Mouse (Mus musculus): ENCODE data around the gene Arid1b. TPM values are rescaled to one million over a fixed set of nuclear protein-coding genes. Genes with fewer than 3 reads are reported as not detected.
A peak's percentile ranks its signal among the peaks of the same experiment; 100 is the strongest.

Gene Arid1b
- total RNA-seq, 2 experiments from 2014 or later: 20.6 to 42.0 TPM

GRCm38 (mm10) chr17:5052800-5053179 is 58.7 kb downstream of the Arid1b start:
- no peak for ATAC-seq (replicated peaks; ENCODE audit: poor library complexity)

GRCm38 (mm10) chr17:5053201-5053600 is 59.1 kb downstream of the Arid1b start:
- no peak for ATAC-seq (replicated peaks; ENCODE audit: poor library complexity)

- no peak for ATAC-seq (replicated peaks; ENCODE audit: poor library complexity)
Observed at GRCm38 (mm10) chr17:5055412-5055811, 61.3 kb downstream of the Arid1b start.

GRCm38 (mm10) chr17:5056654-5057053 is 62.5 kb downstream of the Arid1b start:
- ATAC-seq (replicated peaks; ENCODE audit: poor library complexity): no peak

GRCm38 (mm10) chr17:5057286-5057685 is 63.2 kb downstream of the Arid1b start:
- peak; percentile 22 for ATAC-seq (replicated peaks; ENCODE audit: poor library complexity)

- peak; percentile 67 for ATAC-seq (replicated peaks; ENCODE audit: poor library complexity)
Observed at GRCm38 (mm10) chr17:5057944-5058720, 64.0 kb downstream of the Arid1b start.

GRCm38 (mm10) chr17:5059092-5059601 is 65.0 kb downstream of the Arid1b start:
- ATAC-seq (replicated peaks; ENCODE audit: poor library complexity): 0 out of 2 replicates have a peak, but pooled peaks have one; percentile 13

GRCm38 (mm10) chr17:5060515-5061084 is 66.5 kb downstream of the Arid1b start:
- ATAC-seq (replicated peaks; ENCODE audit: poor library complexity): no peak

GRCm38 (mm10) chr17:5061183-5061582 is 67.1 kb downstream of the Arid1b start:
- no peak for ATAC-seq (replicated peaks; ENCODE audit: poor library complexity)

GRCm38 (mm10) chr17:5061593-5061992 is 67.5 kb downstream of the Arid1b start:
- ATAC-seq (replicated peaks; ENCODE audit: poor library complexity): no peak

- peak; percentile 48 for ATAC-seq (replicated peaks; ENCODE audit: poor library complexity)
Observed at GRCm38 (mm10) chr17:5063471-5064176, 69.5 kb downstream of the Arid1b start.

- ATAC-seq (replicated peaks; ENCODE audit: poor library complexity): no peak
Observed at GRCm38 (mm10) chr17:5064777-5065176, 70.6 kb downstream of the Arid1b start.

GRCm38 (mm10) chr17:5065270-5065669 is 71.1 kb downstream of the Arid1b start:
- ATAC-seq (replicated peaks; ENCODE audit: poor library complexity): no peak

GRCm38 (mm10) chr17:5066835-5067234 is 72.7 kb downstream of the Arid1b start:
- no peak for ATAC-seq (replicated peaks; ENCODE audit: poor library complexity)

GRCm38 (mm10) chr17:5067264-5067663 is 73.1 kb downstream of the Arid1b start:
- no peak for ATAC-seq (replicated peaks; ENCODE audit: poor library complexity)

GRCm38 (mm10) chr17:5070399-5070798 is 76.3 kb downstream of the Arid1b start:
- ATAC-seq (replicated peaks; ENCODE audit: poor library complexity): peak; percentile 57

GRCm38 (mm10) chr17:5072539-5072938 is 78.4 kb downstream of the Arid1b start:
- ATAC-seq (replicated peaks; ENCODE audit: poor library complexity): no peak

- no peak; the same call in 1 of the 2 replicates for ATAC-seq (replicated peaks; ENCODE audit: poor library complexity)
Observed at GRCm38 (mm10) chr17:5074752-5075506, 80.8 kb downstream of the Arid1b start.

GRCm38 (mm10) chr17:5077996-5078395 is 83.9 kb downstream of the Arid1b start:
- ATAC-seq (replicated peaks; ENCODE audit: poor library complexity): no peak

GRCm38 (mm10) chr17:5078576-5078975 is 84.4 kb downstream of the Arid1b start:
- ATAC-seq (replicated peaks; ENCODE audit: poor library complexity): no peak

GRCm38 (mm10) chr17:5080884-5081419 is 86.8 kb downstream of the Arid1b start:
- peak; percentile 67 for ATAC-seq (replicated peaks; ENCODE audit: poor library complexity)

All from megakaryocyte progenitor cell, adult 5-6 weeks (primary cell).